Mouse (Mus musculus): ENCODE results near the gene Otop2. TPM values are rescaled to one million over a fixed set of nuclear protein-coding genes. Genes with fewer than 3 reads are reported as not detected.

The Otop2 gene
- total and polyA plus RNA-seq, 3 experiments: not detected

GRCm38 (mm10) chr11:115276780-115277603 is 30.0 kb upstream of the Otop2 start, which contains the start of gene Fdxr (continued):
- no peak for TF ChIP-seq CHD1 (IDR thresholded peaks at IDR 0.05; ENCODE audit: low read depth, low read length)
- no peak for TF ChIP-seq USF2 (IDR thresholded peaks at IDR 0.05; ENCODE audit: borderline replicate concordance in 1 of 2, insufficient read depth in 1 of 2, low read depth in 1 of 2, low read length in 2 of 2)
- no peak; the same call in 1 of the 2 replicates for TF ChIP-seq ETS1 (IDR thresholded peaks at IDR 0.05; ENCODE audit: low read depth, low read length)
- no peak for TF ChIP-seq SMC3 (IDR thresholded peaks at IDR 0.05; ENCODE audit: low read depth, low read length)

- H3K4me1 ChIP-seq (ENCODE audit: control insufficient read depth in 1 of 2, insufficient read depth in 2 of 2, low read length in 2 of 2): peaks cover 10 to 26% of the 10 kb centered on the region in 2 experiments
- no peak for DNase-seq (ENCODE audit: low read depth, low spot score)
- no peaks in the 10 kb centered on the region for H3K27me3 ChIP-seq (ENCODE audit: control insufficient read depth in 1 of 2, insufficient read depth in 2 of 2, low read length in 2 of 2)
- peak overlapping the region; percentile 74 to 87 for H3K4me3 ChIP-seq (ENCODE audit: control insufficient read depth in 1 of 2, insufficient read depth in 1 of 2, low read depth in 2 of 2, low read length in 2 of 2)
- no peaks in the 10 kb centered on the region for H3K9me3 ChIP-seq (replicated peaks; ENCODE audit: insufficient read depth, low read length)
- H3K36me3 ChIP-seq (ENCODE audit: control insufficient read depth in 1 of 2, insufficient read depth in 2 of 2, low read length in 2 of 2): peaks cover 0 to 20% of the 10 kb centered on the region in 2 experiments; a peak in 2 of 4 replicates
- peak overlapping the region; percentile 75 for H3K9ac ChIP-seq (ENCODE audit: control insufficient read depth, low read depth, low read length, poor library complexity, severe bottlenecking)
- peaks cover 6% of the 10 kb centered on the region; the same call in 1 of the 2 replicates for H3K79me2 ChIP-seq (ENCODE audit: control insufficient read depth, insufficient read depth, low read length, poor library complexity)
- peak; percentile 89; the same call in 1 of the 2 replicates for TF ChIP-seq CHD1 (IDR thresholded peaks at IDR 0.05; ENCODE audit: low read depth, low read length)
- TF ChIP-seq MXI1 (IDR thresholded peaks at IDR 0.05; ENCODE audit: low read depth, low read length): no peak
- no peak for TF ChIP-seq E2F4 (IDR thresholded peaks at IDR 0.05; ENCODE audit: borderline replicate concordance, low read depth, low read length)
- TF ChIP-seq POLR2A (IDR thresholded peaks at IDR 0.05; ENCODE audit: control insufficient read depth in 1 of 2, insufficient read depth in 1 of 2, low read depth in 1 of 2, low read length in 2 of 2, poor library complexity in 1 of 2): peak in 1 of 2 experiments; percentile 7; a peak in 1 of 4 replicates
- 0 out of 2 replicates have a peak, but pooled peaks have one; percentile 5 for TF ChIP-seq GATA1 (IDR thresholded peaks at IDR 0.05; ENCODE audit: low read depth, low read length)
- peak overlapping the region; percentile 85 for H3K27ac ChIP-seq (ENCODE audit: control insufficient read depth, low read depth, low read length)
These were observed 29.4 kb upstream of the Otop2 start for GRCm38 (mm10) chr11:115277604-115277975.

- TF ChIP-seq TCF12 (IDR thresholded peaks at IDR 0.05; ENCODE audit: low read depth, low read length) (no peak), MXI1 (IDR thresholded peaks at IDR 0.05; ENCODE audit: low read depth, low read length) (no peak), CHD2 (IDR thresholded peaks at IDR 0.05; ENCODE audit: low read length) (no peak), BHLHE40 (IDR thresholded peaks at IDR 0.05; ENCODE audit: borderline replicate concordance, low read depth, low read length) (no peak), ELF1 (IDR thresholded peaks at IDR 0.05; ENCODE audit: low read depth, low read length) (no peak), RAD21 (IDR thresholded peaks at IDR 0.05; ENCODE audit: low read depth, low read length) (no peak), POLR2AphosphoS2 (IDR thresholded peaks at IDR 0.05; ENCODE audit: low read length) (no peak), MYC (IDR thresholded peaks at IDR 0.05; ENCODE audit: low read depth, low read length) (no peak), ZMIZ1 (IDR thresholded peaks at IDR 0.05; ENCODE audit: low read depth, low read length) (no peak), JUND (IDR thresholded peaks at IDR 0.05; ENCODE audit: low read depth, low read length) (no peak), KAT2A (conservative IDR thresholded peaks at IDR 0.05; ENCODE audit: low read depth, low read length) (no peak), MAFK (IDR thresholded peaks at IDR 0.05; ENCODE audit: borderline replicate concordance, low read depth, low read length) (no peak), UBTF (IDR thresholded peaks at IDR 0.05; ENCODE audit: borderline replicate concordance, insufficient read depth, low read depth, low read length) (no peak), POLR2AphosphoS5 (IDR thresholded peaks at IDR 0.05; ENCODE audit: borderline replicate concordance, low read depth, low read length) (no peak), SIN3A (IDR thresholded peaks at IDR 0.05; ENCODE audit: low read length) (no peak)
- no peak for DNase-seq (ENCODE audit: low read depth, low spot score)
- peaks cover 0 to 20% of the 10 kb centered on the region in 2 experiments; a peak in 2 of 4 replicates for H3K36me3 ChIP-seq (ENCODE audit: control insufficient read depth in 1 of 2, insufficient read depth in 2 of 2, low read length in 2 of 2)
- no peaks in the 10 kb centered on the region for H3K9me3 ChIP-seq (replicated peaks; ENCODE audit: insufficient read depth, low read length)
- peak overlapping the region; percentile 30 for H3K9ac ChIP-seq (ENCODE audit: control insufficient read depth, low read depth, low read length, poor library complexity, severe bottlenecking)
- peak overlapping the region; percentile 22 to 87 for H3K4me3 ChIP-seq (ENCODE audit: control insufficient read depth in 1 of 2, insufficient read depth in 1 of 2, low read depth in 2 of 2, low read length in 2 of 2)
- H3K79me2 ChIP-seq (ENCODE audit: control insufficient read depth, insufficient read depth, low read length, poor library complexity): peaks cover 6% of the 10 kb centered on the region; the same call in 1 of the 2 replicates
- no peak overlapping the region for H3K27ac ChIP-seq (ENCODE audit: control insufficient read depth, low read depth, low read length)
- H3K27me3 ChIP-seq (ENCODE audit: control insufficient read depth in 1 of 2, insufficient read depth in 2 of 2, low read length in 2 of 2): no peaks in the 10 kb centered on the region
- peaks cover 10 to 26% of the 10 kb centered on the region in 2 experiments for H3K4me1 ChIP-seq (ENCODE audit: control insufficient read depth in 1 of 2, insufficient read depth in 2 of 2, low read length in 2 of 2)
These were observed 28.8 kb upstream of the Otop2 start for GRCm38 (mm10) chr11:115278176-115278575.
